Mouse (Mus musculus) brain, embryonic 14.5 days (tissue): ENCODE data around the gene Icam5. TPM values are rescaled to one million over a fixed set of nuclear protein-coding genes. Genes with fewer than 3 reads are reported as not detected.

Experiments
- DNase-seq: peaks from one replicate; pipeline ENCODE4 v3.0.0-alpha.2; 2011; ENCODE audit warnings: low read depth
- CTCF ChIP-seq: fragments of 200-500 bp; IDR thresholded peaks from 2 replicates; pipeline ENCODE4 v1.5.1; 2012; ENCODE audit warnings: inconsistent platforms, mild to moderate bottlenecking, moderate library complexity, borderline replicate concordance; ENCODE audit not compliant: insufficient read depth, insufficient read length; ENCODE audit errors: extremely low read depth
- POLR2A ChIP-seq: fragments of 200-500 bp; IDR thresholded peaks from 2 replicates; pipeline ENCODE4 v1.6.1; 2012; ENCODE audit warnings: mild to moderate bottlenecking, inconsistent platforms, borderline replicate concordance; ENCODE audit not compliant: poor library complexity, insufficient read depth, insufficient read length, severe bottlenecking; ENCODE audit errors: extremely low read depth
- polyA plus RNA-seq: library from polyadenylated mRNA; depleted of rRNA; stranded (reverse); fragments of >200 nt; gene quantifications from 2 replicates; pipeline ENCODE4 v1.2.3, GENCODE M21; 2012

Icam5 gene
- polyA plus RNA-seq, 1 experiment, result 1.0 TPM

- TF ChIP-seq CTCF (no peak), POLR2A (no peak)
- no peak for DNase-seq
Measured at GRCm38 (mm10) chr9:21016331-21017176, 15.3 kb upstream of the Icam5 start.

- TF ChIP-seq CTCF, result no peak
- no peak for TF ChIP-seq POLR2A
- no peak for DNase-seq
Measured at GRCm38 (mm10) chr9:21017177-21017575, 14.7 kb upstream of the Icam5 start.

- TF ChIP-seq POLR2A (no peak), CTCF (no peak)
- DNase-seq, result no peak
Measured at GRCm38 (mm10) chr9:21018600-21018999, 13.3 kb upstream of the Icam5 start.

- no peak for DNase-seq
- no peak for TF ChIP-seq CTCF
- TF ChIP-seq POLR2A, result no peak
Measured at GRCm38 (mm10) chr9:21021363-21021762, 10.5 kb upstream of the Icam5 start.

GRCm38 (mm10) chr9:21022288-21022687 is 9.6 kb upstream of the Icam5 start:
- TF ChIP-seq CTCF, result no peak
- no peak for TF ChIP-seq POLR2A
- DNase-seq, result no peak

- no peak for DNase-seq
- no peak for TF ChIP-seq CTCF
- TF ChIP-seq POLR2A, result no peak
Measured at GRCm38 (mm10) chr9:21022726-21023125, 9.1 kb upstream of the Icam5 start.

- DNase-seq, result no peak
- TF ChIP-seq CTCF (no peak), POLR2A (no peak)
Measured at GRCm38 (mm10) chr9:21025258-21025810, 6.5 kb upstream of the Icam5 start.

- DNase-seq, result no peak
- no peak for TF ChIP-seq CTCF
- TF ChIP-seq POLR2A, result no peak
Measured at GRCm38 (mm10) chr9:21026849-21027248, 5.0 kb upstream of the Icam5 start.

GRCm38 (mm10) chr9:21027774-21028290 is 4.0 kb upstream of the Icam5 start:
- DNase-seq, result no peak
- TF ChIP-seq POLR2A (no peak), CTCF (no peak)

- TF ChIP-seq POLR2A (no peak), CTCF (no peak)
- no peak for DNase-seq
Measured at GRCm38 (mm10) chr9:21028560-21029110, 3.2 kb upstream of the Icam5 start.

- DNase-seq, result peak; percentile 63
- no peak for TF ChIP-seq POLR2A
- TF ChIP-seq CTCF, result peak; percentile 83
Measured at GRCm38 (mm10) chr9:21029291-21030054, 2.4 kb upstream of the Icam5 start, which contains the start of gene Icam4. TSS of gene Icam4 (plus strand) at chr9:21029373.

- DNase-seq, result no peak
- TF ChIP-seq CTCF (no peak), POLR2A (no peak)
Measured at GRCm38 (mm10) chr9:21030055-21030600, 1.7 kb upstream of the Icam5 start.
